Mouse (Mus musculus) myocyte (in vitro differentiated cells): ENCODE data around the gene Krtap28-13.

Source experiments
- POLR2A ChIP-seq: IDR thresholded peaks from one replicate; pipeline ENCODE4 v1.6.1; 2011; ENCODE audit warnings: low read depth, mild to moderate bottlenecking, control low read depth, moderate library complexity; ENCODE audit not compliant: insufficient read length
- POLR2AphosphoS2 ChIP-seq: IDR thresholded peaks from one replicate; pipeline ENCODE4 v1.6.1; 2011; ENCODE audit warnings: low read depth, control low read depth; ENCODE audit not compliant: insufficient read length
- USF1 ChIP-seq: IDR thresholded peaks from one replicate; pipeline ENCODE4 v1.6.1; 2011; ENCODE audit warnings: low read depth, mild to moderate bottlenecking, control low read depth, moderate library complexity

DNA sequence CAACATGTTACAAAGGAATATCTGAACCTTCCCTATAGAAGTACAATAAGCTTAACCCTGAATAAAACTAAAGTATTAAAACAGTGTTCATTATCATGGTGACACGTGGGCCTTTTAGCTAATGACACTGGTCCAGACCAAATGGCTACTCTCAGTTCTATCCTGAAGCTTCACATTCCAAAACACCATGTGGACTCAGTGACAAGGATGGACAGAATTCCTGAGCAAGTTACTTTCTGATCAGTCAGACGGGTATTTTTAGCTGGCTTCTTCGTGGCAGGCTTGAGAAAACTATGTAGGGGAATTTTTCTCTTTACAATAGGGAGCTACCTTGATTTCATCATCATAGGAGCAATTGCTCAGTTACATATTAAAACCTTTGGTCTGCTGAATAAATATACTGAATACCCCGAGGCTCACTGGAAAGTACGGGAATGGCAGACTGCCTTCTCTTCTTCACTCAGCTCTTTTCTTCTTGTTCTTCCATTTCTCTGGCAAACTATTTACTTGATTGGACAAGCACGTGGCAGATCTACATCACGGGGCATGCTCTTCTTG lies 38.9 kb downstream of the Krtap28-13 start:
- TF ChIP-seq POLR2AphosphoS2 (no peak), POLR2A (no peak), USF1 (no peak)
